Mouse (Mus musculus) heart, postnatal 0 days (tissue): ENCODE measurements around the gene Parp2. TPM values are rescaled to one million over a fixed set of nuclear protein-coding genes. Genes with fewer than 3 reads are reported as not detected.
A peak's percentile ranks its signal among the peaks of the same experiment; 100 is the strongest.

ENCODE experiments used
- ATAC-seq: fragments of 200-750 bp; cut with Nextera tagmentation; 2 replicates; pipeline ENCODE4 v1.8.0; 2017; ENCODE audit warnings: low read depth, moderate number of reproducible peaks, moderate library complexity; ENCODE audit not compliant: insufficient read depth
- DNase-seq: peaks from one replicate; pipeline ENCODE4 v3.0.0-alpha.2; 2016; ENCODE audit warnings: low spot score
- H3K27ac ChIP-seq: fragments of 300-500 bp; sonication (generic); 2 replicates; pipeline ENCODE4 v1.5.1; 2014; ENCODE audit warnings: low read depth, mild to moderate bottlenecking
- H3K27me3 ChIP-seq: fragments of 300-500 bp; sonication (generic); 2 replicates; pipeline ENCODE4 v1.6.1; 2014; ENCODE audit warnings: low read length, mixed read lengths; ENCODE audit not compliant: control insufficient read depth, insufficient read depth
- H3K36me3 ChIP-seq: fragments of 300-500 bp; sonication (generic); replicated peaks from 2 replicates; pipeline ENCODE4 v1.6.1; 2014; ENCODE audit warnings: low read length, mixed read lengths; ENCODE audit not compliant: control insufficient read depth, insufficient read depth
- H3K4me1 ChIP-seq: fragments of 300-500 bp; sonication (generic); 2 replicates; pipeline ENCODE4 v1.6.1; 2014; ENCODE audit warnings: antibody characterized with exemption; ENCODE audit not compliant: control insufficient read depth, insufficient read depth
- H3K4me2 ChIP-seq: fragments of 300-500 bp; sonication (generic); 2 replicates; pipeline ENCODE4 v1.6.1; 2014; ENCODE audit warnings: low read depth, mild to moderate bottlenecking, low read length, moderate library complexity
- H3K4me3 ChIP-seq: fragments of 300-500 bp; sonication (generic); 2 replicates; pipeline ENCODE4 v1.5.1; 2014; ENCODE audit warnings: low read depth, low read length
- H3K9ac ChIP-seq: fragments of 300-500 bp; sonication (generic); replicated peaks from 2 replicates; pipeline ENCODE4 v1.6.1; 2014; ENCODE audit warnings: low read depth, low read length, mixed read lengths
- H3K9me3 ChIP-seq: fragments of 300-500 bp; sonication (generic); replicated peaks from 2 replicates; pipeline ENCODE4 v1.6.1; 2016; ENCODE audit warnings: low read length; ENCODE audit not compliant: control insufficient read depth
- CTCF ChIP-seq: IDR thresholded peaks from 2 replicates; pipeline ENCODE4 v1.5.1; 2016; ENCODE audit warnings: antibody characterized with exemption, control low read depth, low read depth
- EP300 ChIP-seq: IDR thresholded peaks from 2 replicates; pipeline ENCODE4 v1.6.1; 2016; ENCODE audit warnings: antibody characterized with exemption, low read depth
- WGBS: fragments of 180-500 bp; shearing (Covaris S2); extraction: QIAGEN DNeasy Blood & Tissue Kit; methylation state at CpG from one replicate; pipeline ENCODE4 v1.1.7; 2014; 5-methylcytosine and 5-hydroxymethylcytosine counted together
- polyA plus RNA-seq: library from polyadenylated mRNA; unstranded; fragments of >200 nt; fragmentation: Nextera tagmentation; extraction: Ambion mirVana; gene quantifications from 2 replicates; pipeline ENCODE4 v1.2.1, GENCODE M21; 2015
- total RNA-seq: library from RNA; depleted of rRNA; stranded (reverse); fragments of >200 nt; gene quantifications from 2 replicates; pipeline ENCODE4 v1.2.3, GENCODE M21; 2014; ENCODE audit warnings: low replicate concordance; rRNA removed

Gene Parp2
- total and polyA plus RNA-seq, 2 experiments from 2014 or later: 11.2 to 20.4 TPM

DNA sequence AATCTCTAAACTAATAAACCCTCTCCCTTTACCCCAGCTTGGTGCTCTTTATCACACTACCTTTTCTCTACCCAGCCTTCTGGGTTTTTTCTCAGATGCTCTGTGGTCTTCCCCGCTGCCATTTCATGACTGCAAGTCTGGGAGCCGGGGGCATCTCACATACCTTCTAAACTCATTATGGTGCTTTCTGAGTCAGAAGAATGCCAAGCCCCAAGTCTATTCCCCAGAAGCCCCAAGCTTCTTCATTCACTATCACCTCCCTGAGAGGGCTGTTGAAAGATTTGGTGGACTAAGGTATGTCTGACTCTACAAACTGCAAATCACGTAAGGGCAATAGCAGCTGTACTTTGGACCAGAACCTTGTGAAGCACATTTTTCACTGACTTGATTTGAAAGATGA, 59.3 kb downstream of the Parp2 start:
- H3K27ac ChIP-seq: no peak overlapping the region
- no peaks in the 10 kb centered on the region for H3K4me1 ChIP-seq
- no peak overlapping the region for H3K9ac ChIP-seq
- no peak overlapping the region for H3K4me3 ChIP-seq
- DNase-seq (no peak), ATAC-seq (no peak)
- H3K4me2 ChIP-seq: no peak overlapping the region
- TF ChIP-seq EP300: no peak
- TF ChIP-seq CTCF: no peak
- H3K9me3 ChIP-seq: no peaks in the 10 kb centered on the region
- peaks cover 30% of the 10 kb centered on the region for H3K36me3 ChIP-seq
- WGBS: 90% methylated on average over 3 of the region's 3 CpGs
- no peaks in the 10 kb centered on the region for H3K27me3 ChIP-seq

DNA sequence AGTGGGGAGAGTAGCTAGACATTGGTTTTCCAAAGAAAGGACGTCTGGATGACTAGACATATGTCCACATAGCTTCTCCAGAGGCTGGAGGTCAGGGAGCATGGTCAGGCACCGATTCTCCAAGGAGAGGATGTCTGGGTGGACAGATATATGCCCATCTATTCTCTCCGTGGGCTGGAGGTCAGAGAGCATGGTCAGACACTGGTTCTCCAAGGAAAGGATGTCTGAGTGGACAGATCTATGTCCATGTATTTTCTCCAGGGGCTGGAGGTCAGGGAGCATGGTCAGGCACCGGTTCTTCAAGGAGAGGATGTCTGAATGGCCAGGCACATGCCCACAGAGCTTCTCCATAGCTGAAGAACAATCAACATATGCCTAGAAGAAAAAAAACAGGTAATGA, 60.6 kb downstream of the Parp2 start:
- Histone ChIP-seq H3K27ac (no peak overlapping the region), H3K9ac (no peak overlapping the region), H3K36me3 (peaks cover 21% of the 10 kb centered on the region), H3K4me3 (no peak overlapping the region), H3K4me1 (no peaks in the 10 kb centered on the region), H3K9me3 (no peaks in the 10 kb centered on the region), H3K4me2 (no peak overlapping the region), H3K27me3 (no peaks in the 10 kb centered on the region)
- TF ChIP-seq EP300: no peak
- TF ChIP-seq CTCF: no peak
- 74% methylated on average over 4 of the region's 4 CpGs for WGBS
- DNase-seq (no peak), ATAC-seq (no peak)

DNA sequence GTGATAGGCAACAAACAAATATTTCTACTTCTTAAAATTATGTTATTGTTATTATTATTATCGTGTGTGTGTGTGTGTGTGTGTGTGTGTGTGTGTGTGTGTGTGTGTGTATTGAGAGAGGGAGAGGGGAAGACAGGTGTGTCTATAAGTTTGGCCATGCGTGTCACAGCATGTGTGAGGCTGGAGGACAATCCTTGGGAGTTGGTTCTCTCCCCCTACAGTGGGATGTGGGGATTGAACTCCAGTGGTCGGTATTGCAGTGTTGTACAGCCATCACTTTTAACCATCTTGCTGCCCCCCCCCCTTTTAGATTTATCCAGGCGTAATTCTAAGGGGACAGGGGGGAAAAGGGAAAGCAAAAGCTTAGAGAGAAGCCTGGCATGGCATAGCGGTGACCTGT, 61.0 kb downstream of the Parp2 start:
- WGBS: 92% methylated on average over 5 of the region's 5 CpGs
- Histone ChIP-seq H3K9me3 (no peaks in the 10 kb centered on the region), H3K4me3 (no peak overlapping the region), H3K4me1 (no peaks in the 10 kb centered on the region), H3K9ac (no peak overlapping the region), H3K4me2 (no peak overlapping the region), H3K36me3 (peaks cover 18% of the 10 kb centered on the region), H3K27ac (no peak overlapping the region), H3K27me3 (no peaks in the 10 kb centered on the region)
- ATAC-seq (no peak), DNase-seq (no peak)
- TF ChIP-seq CTCF (no peak), EP300 (no peak)

DNA sequence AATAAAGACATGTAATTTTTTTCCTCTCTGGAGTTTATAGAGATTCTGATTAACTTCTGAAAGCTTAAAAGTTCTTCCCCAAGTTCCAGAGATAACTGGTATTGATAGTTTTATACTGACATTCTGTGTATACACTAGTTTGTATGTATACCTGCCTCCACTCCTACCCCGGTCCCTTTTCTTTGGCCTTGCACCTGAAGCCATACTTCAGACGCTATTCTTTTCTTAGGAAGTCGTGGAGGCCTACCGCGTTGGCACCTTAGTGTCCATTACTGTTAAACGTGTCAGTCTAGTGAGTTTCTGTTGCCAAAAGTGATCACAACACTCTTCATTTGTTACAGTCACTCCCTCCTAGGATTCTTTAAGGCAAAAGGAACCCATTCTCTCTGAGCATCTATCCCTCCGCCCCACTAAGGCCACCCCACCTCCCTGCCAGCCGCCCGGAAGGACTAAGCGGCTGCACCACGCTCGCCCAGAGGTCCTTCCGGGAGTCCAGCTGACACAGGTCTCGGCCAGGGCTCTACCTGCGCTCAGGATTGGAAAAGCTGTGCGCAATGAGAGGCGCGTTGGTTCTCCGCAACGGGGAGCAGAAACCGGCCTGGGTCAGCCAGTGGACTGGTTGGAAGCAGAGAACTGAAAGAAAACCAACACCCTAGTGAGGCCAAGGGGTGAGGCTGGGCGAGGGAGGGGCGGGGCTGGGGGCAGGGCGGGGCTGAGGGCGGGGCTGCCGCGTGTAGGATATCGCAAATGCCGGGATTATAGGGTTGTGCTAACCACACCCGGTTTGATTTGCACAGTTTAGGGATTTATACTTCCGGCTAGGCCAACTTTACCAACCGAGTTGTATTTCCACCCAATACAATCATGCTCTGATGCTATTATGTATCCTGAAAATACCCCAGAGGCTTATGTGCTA, 62.5 kb downstream of the Parp2 start, which contains the start of gene Tep1:
Gene Tep1 (minus strand): TSS at position 672 of the 916 bp plus-strand sequence.
- peaks cover 18% of the 10 kb centered on the region for H3K36me3 ChIP-seq
- H3K27me3 ChIP-seq: no peaks in the 10 kb centered on the region
- H3K9ac ChIP-seq: peak within 1 kb of the TSS; percentile 60
- ATAC-seq (peak; percentile 94), DNase-seq (peak; percentile 56)
- H3K4me1 ChIP-seq: no peaks in the 10 kb centered on the region
- H3K4me3 ChIP-seq: peak within 1 kb of the TSS; percentile 62
- H3K27ac ChIP-seq: peak within 1 kb of the TSS; percentile 79
- TF ChIP-seq CTCF (no peak), EP300 (no peak)
- WGBS: 6% methylated on average over 32 of the region's 32 CpGs
- H3K4me2 ChIP-seq: peak within 1 kb of the TSS; percentile 60
- H3K9me3 ChIP-seq: no peaks in the 10 kb centered on the region

DNA sequence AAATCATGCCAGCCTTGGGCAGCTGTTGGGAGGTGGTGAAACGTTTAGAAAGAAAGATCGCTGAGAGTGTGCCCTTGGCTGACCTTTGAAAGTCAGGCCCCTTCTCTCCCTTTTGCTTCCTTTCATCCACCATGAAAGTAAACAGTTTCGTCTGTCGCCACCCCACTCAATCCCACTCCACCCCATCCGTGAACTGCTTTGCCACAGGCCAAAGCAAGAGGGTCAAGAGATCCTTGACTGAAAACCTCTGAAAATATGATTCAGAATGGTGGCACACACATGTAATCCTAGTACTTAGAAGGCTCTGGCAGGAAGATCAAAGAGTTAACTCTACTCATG, 63.1 kb downstream of the Parp2 start:
- Histone ChIP-seq H3K9ac (peak overlapping the region; percentile 60), H3K27me3 (no peaks in the 10 kb centered on the region), H3K9me3 (no peaks in the 10 kb centered on the region), H3K4me1 (no peaks in the 10 kb centered on the region), H3K36me3 (peaks cover 18% of the 10 kb centered on the region), H3K27ac (peak overlapping the region; percentile 79), H3K4me3 (peak overlapping the region; percentile 62), H3K4me2 (peak overlapping the region; percentile 60)
- peak; percentile 4; the same call in 1 of the 2 replicates for ATAC-seq
- WGBS: 39% methylated on average over 5 of the region's 5 CpGs
- no peak for TF ChIP-seq CTCF
- TF ChIP-seq EP300: no peak
- DNase-seq: no peak

Other genes starting within 250 kb of the Parp2 start
- gene Olfr744, start 193.0 kb upstream of the Parp2 start, total RNA-seq: not detected in 2 replicates
- gene Olfr744, start 193.0 kb upstream of the Parp2 start, polyA plus RNA-seq: not detected in 2 replicates
- not detected in 2 replicates for gene Olfr745, start 168.5 kb upstream of the Parp2 start, total RNA-seq
- not detected in 2 replicates for gene Olfr745, start 168.5 kb upstream of the Parp2 start, polyA plus RNA-seq
- not detected in 2 replicates for gene Olfr746, start 160.8 kb upstream of the Parp2 start, total RNA-seq
- gene Olfr746, start 160.8 kb upstream of the Parp2 start, polyA plus RNA-seq: not detected in 2 replicates
- not detected in 2 replicates for gene Olfr747, start 114.6 kb upstream of the Parp2 start, total RNA-seq
- gene Olfr747, start 114.6 kb upstream of the Parp2 start, polyA plus RNA-seq: not detected in 2 replicates
- not detected in 2 replicates for gene Olfr748, start 100.5 kb upstream of the Parp2 start, total RNA-seq
- not detected in 2 replicates for gene Olfr748, start 100.5 kb upstream of the Parp2 start, polyA plus RNA-seq
- gene Olfr749, start 62.7 kb upstream of the Parp2 start, total RNA-seq: not detected in 2 replicates
- not detected in 2 replicates for gene Olfr749, start 62.7 kb upstream of the Parp2 start, polyA plus RNA-seq
- 31.0 and 69.1 TPM in 2 replicates for gene Ttc5, start 22.3 kb upstream of the Parp2 start, total RNA-seq
- gene Ttc5, start 22.3 kb upstream of the Parp2 start, polyA plus RNA-seq: 30.9 and 31.9 TPM in 2 replicates
- not detected in 2 replicates for gene Ccnb1ip1, start 109 bp upstream of the Parp2 start, total RNA-seq
- gene Ccnb1ip1, start 109 bp upstream of the Parp2 start, polyA plus RNA-seq: not detected in 2 replicates
- 10.8 and 29.3 TPM in 2 replicates for gene Tep1, start 62.7 kb downstream of the Parp2 start, total RNA-seq
- 4.7 and 6.1 TPM in 2 replicates for gene Tep1, start 62.7 kb downstream of the Parp2 start, polyA plus RNA-seq
- gene Klhl33, start 89.7 kb downstream of the Parp2 start, total RNA-seq: not detected in 2 replicates
- 0.85 and 1.4 TPM in 2 replicates for gene Klhl33, start 89.7 kb downstream of the Parp2 start, polyA plus RNA-seq
- 81.8 and 106 TPM in 2 replicates for gene Osgep, start 117.1 kb downstream of the Parp2 start, total RNA-seq
- 93.3 and 96.6 TPM in 2 replicates for gene Osgep, start 117.1 kb downstream of the Parp2 start, polyA plus RNA-seq
- 44.3 and 52.7 TPM in 2 replicates for gene Apex1, start 117.1 kb downstream of the Parp2 start, total RNA-seq
- 70.3 and 77.2 TPM in 2 replicates for gene Apex1, start 117.1 kb downstream of the Parp2 start, polyA plus RNA-seq
- 16.6 and 39.0 TPM in 2 replicates for gene Pip4p1, start 123.0 kb downstream of the Parp2 start, total RNA-seq
- 20.4 and 24.8 TPM in 2 replicates for gene Pip4p1, start 123.0 kb downstream of the Parp2 start, polyA plus RNA-seq
- 15.7 and 22.3 TPM in 2 replicates for gene Pnp, start 123.2 kb downstream of the Parp2 start, total RNA-seq
- 20.5 and 22.2 TPM in 2 replicates for gene Pnp, start 123.2 kb downstream of the Parp2 start, polyA plus RNA-seq
- 17.5 TPM in 1 of 2 replicates, not detected in the other for gene Gm49342, start 136.7 kb downstream of the Parp2 start, total RNA-seq
- gene Gm49342, start 136.7 kb downstream of the Parp2 start, polyA plus RNA-seq: not detected in 2 replicates
- gene Pnp2, start 148.2 kb downstream of the Parp2 start, total RNA-seq: 0.46 TPM in 1 of 2 replicates, not detected in the other
- gene Pnp2, start 148.2 kb downstream of the Parp2 start, polyA plus RNA-seq: 0.27 TPM in 2 replicates
- not detected in 2 replicates for gene Rnase10, start 199.9 kb downstream of the Parp2 start, total RNA-seq
- 0.32 and 0.38 TPM in 2 replicates for gene Rnase10, start 199.9 kb downstream of the Parp2 start, polyA plus RNA-seq
- gene Rnase9, start 234.0 kb downstream of the Parp2 start, total RNA-seq: not detected in 2 replicates
- gene Rnase9, start 234.0 kb downstream of the Parp2 start, polyA plus RNA-seq: not detected in 2 replicates
- gene Rnase11, start 242.3 kb downstream of the Parp2 start, total RNA-seq: not detected in 2 replicates
- gene Rnase11, start 242.3 kb downstream of the Parp2 start, polyA plus RNA-seq: not detected in 2 replicates
- not detected in 2 replicates for gene Rnase12, start 249.8 kb downstream of the Parp2 start, total RNA-seq
- gene Rnase12, start 249.8 kb downstream of the Parp2 start, polyA plus RNA-seq: 0.40 TPM in 1 of 2 replicates, not detected in the other